Mouse (Mus musculus): ENCODE measurements around the gene Cxcl5.

The Cxcl5 gene

DNA sequence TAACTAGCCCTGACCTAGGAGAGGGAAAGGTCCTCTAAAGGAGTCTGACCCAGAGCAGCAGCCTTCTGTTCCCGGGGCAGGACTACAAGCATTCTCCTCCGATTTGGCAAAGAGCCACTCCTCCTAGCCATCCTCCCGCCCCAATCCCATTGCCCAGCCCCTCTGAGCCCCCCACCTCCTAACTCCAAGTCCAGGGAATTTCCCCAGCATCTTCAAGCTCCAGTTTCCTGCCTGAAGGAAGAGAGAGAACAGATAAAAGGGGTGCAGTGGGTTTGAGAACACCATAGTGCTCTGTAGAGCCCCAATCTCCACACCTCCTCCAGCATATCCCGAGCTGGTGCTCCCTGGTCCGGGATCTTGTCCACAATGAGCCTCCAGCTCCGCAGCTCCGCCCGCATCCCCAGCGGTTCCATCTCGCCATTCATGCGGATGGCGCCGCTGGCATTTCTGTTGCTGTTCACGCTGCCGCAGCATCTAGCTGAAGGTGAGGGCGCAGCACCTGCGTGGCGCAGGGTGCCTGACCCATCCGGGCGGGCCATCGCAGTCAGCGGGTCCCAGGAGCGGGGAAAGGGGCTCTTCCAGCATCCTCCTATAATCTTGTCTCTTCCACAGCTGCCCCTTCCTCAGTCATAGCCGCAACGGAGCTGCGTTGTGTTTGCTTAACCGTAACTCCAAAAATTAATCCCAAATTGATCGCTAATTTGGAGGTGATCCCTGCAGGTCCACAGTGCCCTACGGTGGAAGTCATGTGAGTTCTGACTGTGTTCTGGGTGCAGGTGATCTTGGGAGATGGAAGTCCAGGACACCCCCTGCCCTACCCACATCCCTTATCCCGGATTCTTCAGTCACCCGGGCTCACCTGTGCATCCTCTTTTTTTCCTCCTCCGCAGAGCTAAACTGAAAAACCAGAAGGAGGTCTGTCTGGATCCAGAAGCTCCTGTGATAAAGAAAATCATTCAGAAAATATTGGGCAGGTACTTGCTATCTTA, at the start of gene Cxcl5:
Gene Cxcl5, plus strand, starts transcription at position 284 of the 989 bp plus-strand sequence.
- peak; percentile 70 for DNase-seq (ENCODE audit: low spot score)

DNA sequence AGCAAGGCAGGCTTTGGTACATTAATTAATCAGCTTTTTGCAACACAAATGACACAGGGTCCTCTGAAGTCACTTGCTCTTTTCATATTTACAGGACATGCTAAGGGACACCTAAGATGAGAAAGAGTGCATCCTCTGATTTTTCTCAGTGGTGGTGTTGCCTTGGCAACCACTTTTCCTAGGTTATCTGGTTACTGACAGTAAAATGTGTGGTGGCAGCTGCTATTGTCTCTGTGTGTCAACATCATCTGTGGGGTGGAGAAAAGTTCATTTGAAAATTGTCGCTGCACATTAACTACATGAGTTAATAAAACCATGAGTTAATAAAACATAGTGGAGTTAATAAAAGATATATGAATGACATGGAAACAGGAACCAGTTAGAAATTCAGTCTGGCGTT, 47.8 kb upstream of the Cxcl5 start:
- DNase-seq (ENCODE audit: low spot score): no peak

DNA sequence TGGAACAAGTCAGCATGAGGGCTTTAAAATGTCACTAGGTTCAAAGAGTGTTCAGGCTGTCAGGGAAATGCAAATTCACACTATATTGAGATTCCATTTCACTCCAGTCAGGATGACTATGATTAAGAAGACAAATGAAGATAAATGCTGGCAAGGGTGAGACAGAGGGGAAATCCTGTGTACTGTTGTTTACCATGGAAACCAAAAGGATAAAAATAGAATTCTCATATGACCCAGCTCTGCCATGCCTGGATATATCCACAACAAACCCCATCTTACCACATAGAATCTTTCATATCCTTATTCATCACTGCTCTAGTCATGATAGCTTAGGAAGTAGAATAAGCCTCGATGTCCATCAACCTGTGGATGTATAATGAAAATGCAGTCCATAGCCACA, 41.2 kb upstream of the Cxcl5 start:
- DNase-seq (ENCODE audit: low spot score): no peak

DNA sequence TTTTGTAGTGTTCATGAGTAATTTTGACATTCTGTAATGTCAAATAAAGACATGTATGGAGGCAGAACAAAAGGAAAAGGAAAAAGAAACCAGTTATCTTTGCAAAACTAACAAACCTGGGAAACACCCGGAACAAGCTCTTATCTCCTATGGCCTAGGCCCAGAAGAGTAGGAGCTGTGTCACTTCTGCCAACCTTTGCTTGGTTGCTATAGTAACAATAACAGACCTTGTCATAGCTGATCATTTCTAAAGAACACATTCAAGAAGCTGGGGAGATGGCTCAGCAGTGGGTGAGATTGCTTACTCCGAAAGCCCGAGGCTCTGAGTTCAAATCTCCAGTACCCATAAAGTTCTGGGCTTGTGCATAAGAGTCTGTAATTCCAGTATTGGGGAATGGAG, 36.5 kb upstream of the Cxcl5 start:
- no peak for DNase-seq (ENCODE audit: low spot score)

DNA sequence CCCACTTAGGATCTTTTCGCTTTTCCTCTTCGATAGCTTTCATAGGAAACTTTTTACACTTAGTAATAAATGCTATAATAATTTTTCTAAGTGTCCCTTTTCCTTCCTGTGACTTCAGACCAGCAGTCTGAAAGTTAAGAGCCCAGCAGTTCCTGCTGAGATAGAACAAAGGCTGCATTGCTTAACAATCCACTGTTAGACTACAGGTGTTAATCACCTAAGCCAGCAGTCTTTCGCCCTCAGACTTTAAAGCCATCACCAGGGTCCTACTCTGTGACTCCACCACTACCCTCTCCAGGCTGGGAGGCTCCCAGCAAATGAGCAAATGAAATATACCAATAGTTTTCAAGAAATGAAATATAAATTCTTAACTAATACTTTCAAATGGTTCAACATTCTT, 30.9 kb upstream of the Cxcl5 start:
- no peak for DNase-seq (ENCODE audit: low spot score)

DNA sequence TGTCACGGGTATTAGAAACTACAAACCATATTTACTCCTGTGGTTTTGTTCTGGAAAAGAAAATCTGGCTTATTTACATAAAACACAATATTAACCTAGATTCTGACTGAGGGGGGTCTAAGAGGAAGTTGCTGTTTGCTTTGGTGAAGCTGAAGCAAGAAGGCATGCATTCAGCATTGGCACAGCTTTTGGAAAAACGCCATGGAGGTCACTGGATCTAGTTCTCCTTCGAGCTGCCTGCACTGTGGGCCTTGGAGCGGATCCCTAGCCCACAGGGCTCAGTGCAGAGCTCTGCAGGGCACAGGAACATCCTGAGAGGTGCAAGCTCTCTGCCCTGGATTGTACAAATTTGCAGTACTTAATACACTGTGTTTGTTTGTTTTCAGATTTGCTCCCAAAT, 27.7 kb upstream of the Cxcl5 start:
- DNase-seq (ENCODE audit: low spot score): no peak

DNA sequence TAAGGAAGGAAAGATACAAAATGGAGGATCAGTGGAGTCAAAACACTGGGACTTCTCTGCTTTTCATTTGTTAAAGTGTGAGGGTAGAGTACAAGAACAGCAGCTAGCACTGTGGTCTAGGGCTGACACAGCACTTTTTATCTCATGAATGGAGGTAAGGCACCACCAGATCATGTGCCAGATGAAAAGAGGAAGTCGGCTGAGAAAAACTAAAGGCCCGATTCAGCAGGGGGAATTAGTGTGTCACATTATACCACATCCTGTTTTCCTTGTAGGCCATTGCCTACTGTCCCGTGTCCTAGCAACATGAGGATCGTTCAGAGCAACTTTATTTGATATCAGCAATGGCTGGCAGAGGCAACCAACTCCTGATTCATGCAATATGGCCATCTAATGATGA, 17.1 kb upstream of the Cxcl5 start:
- no peak for DNase-seq (ENCODE audit: low spot score)

DNA sequence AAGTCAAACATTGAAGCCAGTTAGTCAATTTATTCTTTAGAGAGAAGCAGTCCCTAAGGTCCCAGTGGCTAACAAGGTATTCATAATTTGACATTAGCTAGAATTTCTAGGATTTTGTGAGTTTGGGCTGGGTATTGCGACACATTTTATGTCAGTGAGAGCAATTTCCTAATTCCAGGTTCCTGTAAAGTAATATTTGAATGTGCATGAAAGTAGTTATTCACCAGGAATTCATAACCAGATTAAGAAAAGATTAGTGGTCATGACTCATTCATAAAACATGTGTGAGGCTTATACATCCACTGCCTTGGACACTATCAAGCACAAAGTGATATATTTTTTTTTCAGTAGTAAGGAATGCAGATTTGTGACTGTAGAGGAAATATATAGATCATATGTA, 5.2 kb upstream of the Cxcl5 start:
- no peak for DNase-seq (ENCODE audit: low spot score)

DNA sequence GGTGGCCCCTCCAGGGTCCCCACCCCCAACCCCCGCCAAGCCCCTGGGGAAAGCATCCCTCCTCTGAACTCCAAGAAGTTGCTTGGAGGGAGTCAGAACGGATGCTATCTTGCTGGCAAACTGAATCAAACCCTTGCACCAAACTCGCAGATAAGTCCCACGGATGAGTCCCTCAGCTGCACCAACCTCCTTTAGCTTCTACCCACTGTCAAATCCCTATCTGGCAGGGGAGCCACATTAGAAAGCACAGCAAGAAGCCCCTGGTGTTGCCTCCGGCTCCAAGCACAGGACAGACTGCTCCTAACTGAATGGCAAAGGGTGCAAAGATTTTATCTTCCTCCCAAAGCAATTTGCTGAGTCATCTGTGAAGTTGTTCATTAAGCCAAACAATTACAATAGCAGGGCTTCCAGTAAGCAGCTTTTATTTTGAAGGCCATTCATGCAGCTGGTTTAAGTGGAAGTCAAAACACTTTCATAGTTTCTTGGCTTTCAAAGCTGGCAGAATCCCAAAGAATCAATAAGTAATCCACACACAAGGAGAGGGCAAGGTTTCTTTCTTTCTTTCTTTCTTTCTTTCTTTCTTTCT, 1.0 kb upstream of the Cxcl5 start:
- DNase-seq (ENCODE audit: low spot score): no peak

DNA sequence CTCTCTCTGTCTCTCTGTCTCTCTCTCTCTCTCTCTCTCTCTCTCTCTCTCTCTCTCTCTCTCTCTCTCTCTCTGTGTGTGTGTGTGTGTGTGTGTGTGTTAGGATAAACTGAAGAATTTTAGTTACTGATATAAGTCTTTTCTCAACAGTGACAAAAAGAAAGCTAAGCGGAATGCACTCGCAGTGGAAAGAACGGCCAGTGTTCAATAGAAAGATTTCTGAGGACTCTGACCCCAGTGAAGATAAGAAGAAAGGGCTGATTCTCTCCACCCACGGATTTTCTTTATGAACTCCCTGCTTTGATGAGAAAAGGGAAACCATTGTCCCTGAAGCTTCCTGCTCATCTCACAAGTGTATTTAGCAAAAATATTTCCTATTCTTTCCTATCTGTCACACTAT, 1.1 kb downstream of the Cxcl5 start:
- DNase-seq (ENCODE audit: low spot score): no peak

DNA sequence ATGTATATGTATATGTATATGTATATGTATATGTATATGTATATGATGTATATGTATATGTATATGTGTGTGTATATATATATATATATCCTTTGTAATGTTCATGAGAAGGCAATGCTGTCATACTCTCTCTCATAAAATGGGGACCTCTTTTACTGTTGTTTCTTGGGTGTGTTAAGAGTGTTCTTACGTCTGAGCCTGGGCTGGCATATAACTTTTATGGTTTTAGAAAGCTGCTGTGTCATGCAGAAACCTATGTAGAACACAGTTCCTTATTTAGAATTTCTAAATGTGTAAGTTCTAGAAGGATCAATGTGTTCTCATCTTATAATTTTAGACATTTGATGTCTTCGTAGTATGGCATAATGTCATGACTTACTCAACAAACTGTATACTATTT, 1.7 kb downstream of the Cxcl5 start:
- no peak for DNase-seq (ENCODE audit: low spot score)

DNA sequence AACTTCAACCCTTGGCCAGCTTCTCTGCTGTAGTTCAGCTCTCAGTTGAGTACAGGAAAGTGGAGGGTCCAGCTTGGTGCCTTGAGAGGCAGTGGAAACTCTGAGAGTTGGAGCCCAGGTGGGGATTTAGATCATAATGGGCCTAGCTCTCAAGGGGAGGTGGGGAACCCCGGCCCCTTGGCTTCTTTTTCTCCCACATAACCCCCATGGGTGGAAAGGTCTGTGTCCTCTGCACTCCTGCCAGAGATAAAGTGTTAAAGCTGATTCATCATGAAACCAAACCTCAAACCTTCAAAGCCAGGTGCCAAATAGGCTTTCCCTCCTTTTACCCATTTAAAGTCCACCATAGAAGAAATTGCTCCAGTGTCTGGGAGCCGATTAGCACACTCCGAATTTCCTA, 2.7 kb downstream of the Cxcl5 start:
- no peak for DNase-seq (ENCODE audit: low spot score)

DNA sequence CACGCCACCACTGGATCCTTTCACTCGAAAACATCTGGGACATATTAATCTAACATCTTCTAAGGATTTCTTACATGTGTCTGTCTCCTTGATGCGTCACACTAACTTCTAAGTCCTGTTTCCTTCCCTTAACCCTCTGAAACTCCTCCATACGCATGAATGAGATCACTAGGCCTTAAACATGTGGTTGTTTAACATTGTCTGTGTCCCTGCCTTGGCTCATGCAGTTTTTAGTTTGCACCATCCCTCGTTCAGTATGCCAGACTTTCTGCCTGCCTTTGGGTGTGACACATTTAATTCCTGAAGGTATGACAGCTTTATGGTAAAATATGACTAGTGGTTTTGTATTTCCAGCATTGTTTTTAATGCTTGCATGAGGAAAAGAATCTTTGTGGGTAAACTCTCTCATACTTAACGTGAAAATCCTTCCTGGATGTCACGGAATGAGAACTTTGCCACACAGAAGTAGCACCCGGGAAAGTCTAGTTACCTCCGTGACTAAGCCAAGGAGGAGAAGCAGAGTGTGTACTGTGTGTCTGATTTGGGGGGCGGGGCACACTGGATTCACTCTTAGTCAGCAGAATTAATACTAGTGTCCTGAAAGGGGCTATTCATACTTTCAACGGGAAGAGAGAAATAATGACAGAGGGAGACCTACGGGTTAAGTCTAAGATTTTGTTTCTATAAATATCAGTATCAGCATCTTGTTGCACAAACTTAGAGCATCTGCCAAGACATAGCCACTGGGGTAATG, 4.9 kb downstream of the Cxcl5 start:
- DNase-seq (ENCODE audit: low spot score): no peak

DNA sequence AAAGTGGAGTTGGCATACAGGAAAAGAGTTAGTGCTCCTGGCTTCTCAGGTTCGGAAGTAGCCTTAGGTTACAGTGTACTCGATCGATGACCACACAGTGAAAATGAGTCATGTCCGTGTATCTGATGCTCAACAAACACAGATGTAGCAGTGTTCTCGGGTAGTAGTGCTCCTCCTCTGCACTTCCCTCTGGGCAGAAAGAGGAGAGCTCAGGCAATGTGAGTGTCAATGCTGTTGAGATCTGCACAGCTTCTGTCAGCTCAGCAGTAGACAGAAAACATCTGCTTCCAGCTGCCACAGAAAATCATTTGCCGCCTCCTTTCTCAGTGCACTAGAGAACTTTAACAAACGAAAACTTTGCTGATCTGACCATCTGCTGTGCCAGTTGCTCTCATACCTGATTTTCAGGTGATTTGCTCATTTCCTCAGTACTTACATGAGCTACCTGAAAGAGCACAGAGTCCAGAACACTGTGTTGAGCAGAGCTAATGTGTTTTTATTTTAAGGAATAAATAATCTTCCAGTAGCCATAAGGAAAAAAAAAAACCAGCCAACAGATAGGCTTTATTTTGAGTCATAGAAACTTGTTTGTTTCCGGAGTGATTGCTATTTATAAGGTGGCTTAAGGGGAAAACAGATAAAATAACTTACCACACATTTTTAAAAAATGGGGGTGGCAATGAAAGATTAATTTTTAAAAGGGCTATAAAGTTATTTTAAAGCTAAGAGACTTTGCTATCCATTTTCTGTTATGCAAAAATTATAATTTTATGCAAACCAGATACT, 6.9 kb downstream of the Cxcl5 start:
- no peak for DNase-seq (ENCODE audit: low spot score)

DNA sequence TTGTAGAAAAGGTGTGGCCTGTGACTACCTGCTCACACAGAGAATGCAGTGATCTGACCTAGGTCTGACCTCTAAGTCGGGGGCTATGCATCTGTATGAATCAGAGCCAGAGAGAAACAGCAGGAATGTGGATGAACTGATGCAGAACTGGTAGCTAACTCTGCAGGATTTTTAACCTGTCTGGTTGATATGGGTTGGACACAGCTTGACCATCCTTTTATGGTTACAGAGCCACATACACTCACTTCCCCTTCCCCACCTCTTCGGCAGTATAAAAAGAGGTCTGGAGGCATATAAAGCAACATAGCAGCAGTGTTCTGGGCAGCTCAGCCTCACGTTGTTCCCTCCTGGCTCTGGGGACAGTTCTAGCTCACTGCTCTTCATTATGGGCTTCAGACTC, 9.1 kb downstream of the Cxcl5 start, which contains the start of gene Ppbp:
Gene Ppbp, plus strand, starts transcription at position 301 of the 400 bp plus-strand sequence.
- DNase-seq (ENCODE audit: low spot score): no peak

DNA sequence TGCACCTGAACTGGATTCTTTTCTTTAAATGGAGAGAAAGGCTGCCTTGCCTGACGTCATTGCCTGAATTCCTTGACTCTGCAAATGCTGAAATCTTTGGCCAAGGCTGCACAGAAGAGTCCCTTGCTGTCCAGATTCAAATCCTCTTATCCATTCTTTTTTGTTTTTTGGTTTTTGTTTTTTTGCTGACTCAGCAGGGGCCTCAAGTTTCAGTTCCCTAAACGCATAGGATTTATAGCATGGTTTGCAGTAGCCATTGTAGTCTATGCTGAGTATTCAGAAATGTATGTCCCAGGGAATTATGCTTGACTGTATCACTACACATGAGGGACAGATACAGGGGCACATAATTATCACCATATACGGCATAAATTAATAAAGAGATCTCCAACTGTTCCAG, 12.2 kb downstream of the Cxcl5 start:
- no peak for DNase-seq (ENCODE audit: low spot score)

DNA sequence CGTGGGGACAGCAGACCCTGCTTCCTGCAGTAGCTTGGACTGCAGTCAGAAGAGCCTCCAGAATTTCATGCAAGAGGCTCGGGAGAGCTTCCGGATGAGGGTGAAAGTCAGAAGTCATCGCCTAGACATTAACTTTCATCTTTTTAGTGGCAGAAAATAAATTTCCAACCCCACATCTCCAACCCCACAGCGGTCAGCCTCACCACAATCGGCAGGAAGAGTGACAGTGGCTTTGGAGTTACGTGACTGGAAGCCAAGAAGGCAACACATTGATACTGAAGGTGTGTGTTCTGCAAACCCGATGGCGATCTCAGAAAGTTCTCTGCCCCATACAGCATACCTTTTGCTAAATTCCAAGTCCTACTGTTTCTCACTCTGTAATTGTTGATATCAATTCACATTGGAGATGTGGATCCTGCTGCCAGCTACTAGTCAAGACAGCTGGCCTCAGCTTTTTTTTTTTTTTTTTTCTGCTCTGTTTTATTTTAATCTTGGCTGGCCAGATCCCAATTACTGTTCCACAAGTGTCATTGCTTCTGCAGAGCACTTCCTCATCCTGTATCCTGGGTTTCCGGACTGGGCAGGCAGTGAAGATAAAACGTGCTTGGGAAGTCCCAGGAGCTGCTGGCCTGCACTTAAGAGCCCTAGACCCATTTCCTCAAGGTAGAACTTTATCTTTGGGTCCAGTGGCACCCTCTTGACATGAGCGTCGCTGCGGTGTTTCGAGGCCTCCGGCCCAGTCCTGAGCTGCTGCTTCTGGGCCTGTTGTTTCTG, 12.9 kb downstream of the Cxcl5 start, which contains the start of gene Pf4:
Gene Pf4, plus strand, starts transcription at position 556 of the 774 bp plus-strand sequence.
- DNase-seq (ENCODE audit: low spot score): no peak

DNA sequence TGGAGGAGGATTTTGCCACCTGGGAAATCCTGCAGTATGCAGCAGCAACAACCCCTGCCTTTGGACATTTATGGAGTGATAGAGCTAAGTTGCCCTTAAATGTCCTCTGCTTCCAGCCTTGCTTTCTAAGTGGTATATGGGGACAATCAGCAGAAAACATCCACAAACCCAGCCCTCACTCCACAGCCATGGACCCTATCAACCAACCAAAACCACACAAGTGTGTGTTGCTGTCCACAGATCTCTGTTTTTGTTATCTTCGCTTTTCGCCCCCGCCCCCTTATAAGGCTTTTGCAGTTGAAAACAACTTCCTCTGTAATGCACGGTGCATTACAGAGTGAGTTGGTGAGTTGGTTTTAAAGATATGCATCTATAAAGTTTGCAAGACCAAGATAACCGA, 16.4 kb downstream of the Cxcl5 start:
- DNase-seq (ENCODE audit: low spot score): no peak

DNA sequence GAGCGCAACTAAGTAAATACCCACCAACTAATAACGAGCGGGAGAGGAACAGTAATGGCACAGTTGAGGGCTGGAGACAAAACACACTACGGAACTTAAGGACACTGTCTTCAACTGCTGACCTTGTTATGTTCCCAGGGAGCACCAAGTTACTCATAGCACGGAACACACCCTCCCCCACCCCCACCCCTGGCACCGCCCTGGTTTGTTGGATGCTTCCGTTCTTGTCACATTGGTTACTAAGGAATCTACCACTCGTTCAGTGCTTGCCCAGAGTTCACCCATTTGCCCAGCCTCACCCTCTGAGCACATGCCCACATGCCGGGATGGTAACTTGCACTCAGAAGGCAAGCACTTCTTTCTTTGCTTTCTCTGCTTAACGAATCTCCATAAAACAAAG, 18.5 kb downstream of the Cxcl5 start:
- DNase-seq (ENCODE audit: low spot score): no peak

DNA sequence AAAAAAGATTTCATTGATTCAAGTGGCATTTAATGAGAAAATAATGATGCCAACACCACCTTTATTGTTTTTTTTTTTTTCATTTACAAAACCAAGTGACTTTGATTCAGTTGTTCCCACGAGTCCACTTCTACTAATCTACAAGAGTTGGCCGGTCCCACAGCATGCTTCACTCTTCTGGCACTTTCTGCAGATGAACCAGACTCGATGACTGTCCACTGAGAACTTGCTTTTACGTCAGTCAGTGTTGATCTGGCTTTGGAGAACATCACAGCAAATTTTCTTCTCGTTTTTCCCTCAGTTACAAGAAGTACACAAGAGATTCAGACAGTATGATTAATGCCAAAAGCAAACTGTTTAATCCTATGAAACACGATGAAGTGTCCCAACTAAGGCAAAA, 19.7 kb downstream of the Cxcl5 start:
- DNase-seq (ENCODE audit: low spot score): no peak

DNA sequence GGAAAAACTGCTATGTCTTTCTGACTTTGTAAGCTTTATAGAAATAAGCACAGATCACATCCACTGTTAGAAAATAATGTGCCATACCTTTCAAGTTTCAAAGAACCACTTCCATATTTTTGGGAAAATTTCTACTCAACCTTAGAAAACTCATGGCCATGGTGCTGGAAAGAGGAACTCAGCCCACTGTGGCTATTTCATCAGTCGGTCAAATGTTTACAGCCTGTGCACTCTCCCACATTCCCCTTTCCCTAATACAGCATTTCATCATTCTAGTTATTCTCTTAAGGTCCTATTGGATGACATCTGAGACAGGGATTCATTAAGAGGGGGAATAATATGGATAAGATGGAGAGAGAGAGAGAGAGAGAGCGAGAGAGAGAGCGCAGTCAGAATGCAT, 24.5 kb downstream of the Cxcl5 start:
- DNase-seq (ENCODE audit: low spot score): no peak
